ENCODE assay signal across 8 mouse cellular contexts in genomic region chr12:112941776-112942713, GRCm38 (mm10). TPM values are rescaled to one million over a fixed set of nuclear protein-coding genes. Genes with fewer than 3 reads are reported as not detected.
A peak's percentile ranks its signal among the peaks of the same experiment; 100 is the strongest.
DNase-seq lines count a peak whose midpoint lies in the region; ATAC-seq and TF ChIP-seq lines count a peak whose summit lies in the region.

Gene Nudt14, minus strand, starts transcription at chr12:112942124.

- no peaks in the 10 kb centered on the region for H3K27me3 ChIP-seq in Patski
- H3K27me3 ChIP-seq in hindbrain, embryonic 14.5 days (ENCODE audit: control insufficient read depth, insufficient read depth, low read length) = no peaks in the 10 kb centered on the region

- peak; percentile 41 for ATAC-seq in Patski
- ATAC-seq in hindbrain, embryonic 14.5 days (ENCODE audit: low FRiP score) = peak; percentile 75
- peak; percentile 75 for ATAC-seq in megakaryocyte, adult 5-6 weeks (ENCODE audit: poor library complexity, severe bottlenecking)

- H3K4me2 ChIP-seq in hindbrain, embryonic 14.5 days (replicated peaks) = peak within 1 kb of the TSS; percentile 70

- H3K27ac ChIP-seq in hindbrain, embryonic 14.5 days = peak within 1 kb of the TSS; percentile 68; the same call in 1 of the 2 replicates
- H3K27ac ChIP-seq in left cerebral cortex, adult 2 months = peak within 1 kb of the TSS; percentile 94

- peaks cover 25% of the 10 kb centered on the region for H3K4me1 ChIP-seq in hindbrain, embryonic 14.5 days (replicated peaks; ENCODE audit: control insufficient read depth, insufficient read depth, low read length)

- intact Hi-C loops in left cerebral cortex, adult 2 months (cut with DNase I) = no loop called here

- TF ChIP-seq CTCF in Patski (IDR thresholded peaks at IDR 0.05) = no peak
- TF ChIP-seq CTCF in left cerebral cortex, adult 2 months (IDR thresholded peaks at IDR 0.05) = no peak

- H3K4me3 ChIP-seq in hindbrain, embryonic 14.5 days (replicated peaks; ENCODE audit: low read length) = peak within 1 kb of the TSS; percentile 63
- H3K4me3 ChIP-seq in left cerebral cortex, adult 2 months = peak within 1 kb of the TSS; percentile 86

- no peaks in the 10 kb centered on the region for H3K9me3 ChIP-seq in hindbrain, embryonic 14.5 days (ENCODE audit: control insufficient read depth, low read length)

- WGBS in hindbrain, embryonic 14.5 days = 2% methylated on average over 56 of the region's 58 CpGs

- DNase-seq in Patski (ENCODE audit: low read depth, low spot score) = no peak
- peak; percentile 78 for DNase-seq in cerebellum, adult 9-11 months
- DNase-seq in gastrocnemius, adult 18-20 months (ENCODE audit: low spot score) = peak; percentile 79
- peak; percentile 68 for DNase-seq in hindbrain, embryonic 14.5 days (ENCODE audit: low spot score)
- peak; percentile 60 to 66 for DNase-seq in left cerebral cortex, adult 2 months (ENCODE audit: extremely low spot score in 1 of 2, low spot score in 2 of 2)
- DNase-seq in right cerebral cortex, adult 18-20 months = peak; percentile 68
- DNase-seq in urinary bladder, postnatal 25 days (ENCODE audit: low spot score) = peak; percentile 74

- in situ Hi-C loops in Patski (cut with MboI; ENCODE audit: low pct_unique_long_range_greater_than_20kb) = no loop called here

- H3K9ac ChIP-seq in hindbrain, embryonic 14.5 days = peak within 1 kb of the TSS; percentile 79

- H3K36me3 ChIP-seq in hindbrain, embryonic 14.5 days (replicated peaks; ENCODE audit: control insufficient read depth, insufficient read depth) = no peaks in the 10 kb centered on the region

- CTCF ChIA-PET in Patski (lab: Charles Lee) = interaction anchor here (0.8 to 1.3 kb wide), 3 partner anchors 13 to 67 kb away, joined by 3 to 5 read pairs (median 5); partner anchors contain the start of gene Jag2

- POLR2A ChIA-PET in Patski (lab: Charles Lee) = no interaction called here

RNA-seq across cellular contexts. Expression of gene Nudt14, which starts in this region (rescaled TPM):
- 55.9 TPM for polyA plus RNA-seq in Patski (2021)
- 1 to 10 TPM; 6.5 to 7.6 TPM for total RNA-seq in gastrocnemius, adult 18-20 months (2021)
- polyA plus RNA-seq in hindbrain, embryonic 14.5 days (2014; fragmentation: Nextera tagmentation; extraction: Ambion mirVana) = 60.9 and 70.1 TPM in 2 replicates
- total RNA-seq in left cerebral cortex, adult 2 months (2021) = 10 to 100 TPM; 10.1 to 13.7 TPM
- 9.7 and 10.5 TPM in 2 replicates for total RNA-seq in megakaryocyte, adult 5-6 weeks (2015)
- 11.4 and 11.9 TPM in 2 replicates for total RNA-seq in megakaryocyte, adult 5-6 weeks (2017)
